Mouse (Mus musculus) kidney, embryonic 14.5 days (tissue): ENCODE data around the gene Pink1. TPM values are rescaled to one million over a fixed set of nuclear protein-coding genes. Genes with fewer than 3 reads are reported as not detected.
A peak's percentile ranks its signal among the peaks of the same experiment; 100 is the strongest.

Source experiments
- ATAC-seq: fragments of 200-750 bp; cut with Nextera tagmentation; 2 replicates; pipeline ENCODE4 v1.8.0; 2017; ENCODE audit warnings: moderate number of reproducible peaks, mild to moderate bottlenecking, moderate TSS enrichment, moderate library complexity; ENCODE audit not compliant: low FRiP score, low TSS enrichment
- H3K27ac ChIP-seq: fragments of 300-500 bp; sonication (generic); 2 replicates; pipeline ENCODE4 v1.5.1; 2014; ENCODE audit warnings: low read depth, mild to moderate bottlenecking, low read length, moderate library complexity, mixed read lengths
- H3K27me3 ChIP-seq: fragments of 300-500 bp; sonication (generic); 2 replicates; pipeline ENCODE4 v1.6.1; 2014; ENCODE audit warnings: mild to moderate bottlenecking, low read length; ENCODE audit not compliant: control insufficient read depth, insufficient read depth
- H3K36me3 ChIP-seq: fragments of 300-500 bp; sonication (generic); 2 replicates; pipeline ENCODE4 v1.6.1; 2014; ENCODE audit warnings: low read length, mixed read lengths; ENCODE audit not compliant: control insufficient read depth, insufficient read depth
- H3K4me1 ChIP-seq: fragments of 300-500 bp; sonication (generic); 2 replicates; pipeline ENCODE4 v1.6.1; 2014; ENCODE audit warnings: low read length, mixed read lengths; ENCODE audit not compliant: control insufficient read depth, insufficient read depth
- H3K4me2 ChIP-seq: fragments of 300-500 bp; sonication (generic); replicated peaks from 2 replicates; pipeline ENCODE4 v1.6.1; 2014; ENCODE audit warnings: low read depth, mild to moderate bottlenecking, low read length
- H3K4me3 ChIP-seq: fragments of 300-500 bp; sonication (generic); 2 replicates; pipeline ENCODE4 v1.5.1; 2014; ENCODE audit warnings: mild to moderate bottlenecking, low read length
- H3K9ac ChIP-seq: fragments of 300-500 bp; sonication (generic); 2 replicates; pipeline ENCODE4 v1.6.1; 2014; ENCODE audit warnings: low read depth, mild to moderate bottlenecking, low read length, moderate library complexity
- H3K9me3 ChIP-seq: fragments of 300-500 bp; sonication (generic); 2 replicates; pipeline ENCODE4 v1.6.1; 2016; ENCODE audit warnings: low read length; ENCODE audit not compliant: control insufficient read depth
- WGBS: fragments of 180-500 bp; shearing (Covaris S2); extraction: QIAGEN DNeasy Blood & Tissue Kit; methylation state at CpG from one replicate; pipeline ENCODE4 v1.1.7; 2014; 5-methylcytosine and 5-hydroxymethylcytosine counted together
- polyA plus RNA-seq: library from polyadenylated mRNA; unstranded; fragments of >200 nt; fragmentation: Nextera tagmentation; extraction: Ambion mirVana; gene quantifications from 2 replicates; pipeline ENCODE4 v1.2.1, GENCODE M21; 2014

Gene Pink1
- polyA plus RNA-seq, 1 experiment from 2014 or later, result 25.7 TPM

GRCm38 (mm10) chr4:138323753-138324152, 2.4 kb downstream of the Pink1 start:
- Histone ChIP-seq H3K4me2 (no peak overlapping the region), H3K27ac (no peak overlapping the region), H3K9me3 (no peaks in the 10 kb centered on the region), H3K27me3 (no peaks in the 10 kb centered on the region), H3K4me1 (0 out of 2 replicates have a peak, but pooled peaks cover 4% of the 10 kb centered on the region), H3K4me3 (no peak overlapping the region), H3K36me3 (peaks cover 3% of the 10 kb centered on the region; the same call in 1 of the 2 replicates), H3K9ac (no peak overlapping the region)
- WGBS, result 84% methylated on average over 4 of the region's 4 CpGs
- no peak for ATAC-seq

GRCm38 (mm10) chr4:138322692-138323091, 3.4 kb downstream of the Pink1 start:
- 0 out of 2 replicates have a peak, but pooled peaks cover 4% of the 10 kb centered on the region for H3K4me1 ChIP-seq
- 82% methylated on average over 4 of the region's 4 CpGs for WGBS
- H3K4me2 ChIP-seq, result no peak overlapping the region
- no peaks in the 10 kb centered on the region for H3K9me3 ChIP-seq
- H3K27ac ChIP-seq, result no peak overlapping the region
- H3K36me3 ChIP-seq, result peaks cover 3% of the 10 kb centered on the region; the same call in 1 of the 2 replicates
- no peak for ATAC-seq
- H3K4me3 ChIP-seq, result no peak overlapping the region
- no peaks in the 10 kb centered on the region for H3K27me3 ChIP-seq
- no peak overlapping the region for H3K9ac ChIP-seq

- Histone ChIP-seq H3K4me1 (0 out of 2 replicates have a peak, but pooled peaks cover 2% of the 10 kb centered on the region), H3K36me3 (peaks cover 5% of the 10 kb centered on the region; the same call in 1 of the 2 replicates), H3K9ac (no peak overlapping the region), H3K27me3 (no peaks in the 10 kb centered on the region), H3K4me2 (no peak overlapping the region), H3K9me3 (no peaks in the 10 kb centered on the region), H3K4me3 (no peak overlapping the region), H3K27ac (no peak overlapping the region)
- WGBS, result 79% methylated on average over 7 of the region's 7 CpGs
- ATAC-seq, result no peak
Observed at GRCm38 (mm10) chr4:138321488-138321887, 4.6 kb downstream of the Pink1 start.

GRCm38 (mm10) chr4:138320711-138321110, 5.4 kb downstream of the Pink1 start:
- H3K9me3 ChIP-seq, result no peaks in the 10 kb centered on the region
- 78% methylated on average over 11 of the region's 11 CpGs for WGBS
- H3K4me1 ChIP-seq, result no peaks in the 10 kb centered on the region
- H3K27ac ChIP-seq, result no peak overlapping the region
- H3K4me3 ChIP-seq, result no peak overlapping the region
- ATAC-seq, result no peak
- H3K9ac ChIP-seq, result no peak overlapping the region
- H3K36me3 ChIP-seq, result peaks cover 5% of the 10 kb centered on the region; the same call in 1 of the 2 replicates
- H3K4me2 ChIP-seq, result no peak overlapping the region
- H3K27me3 ChIP-seq, result no peaks in the 10 kb centered on the region

GRCm38 (mm10) chr4:138319508-138319907, 6.6 kb downstream of the Pink1 start:
- no peaks in the 10 kb centered on the region for H3K4me1 ChIP-seq
- no peaks in the 10 kb centered on the region for H3K27me3 ChIP-seq
- no peaks in the 10 kb centered on the region for H3K9me3 ChIP-seq
- H3K36me3 ChIP-seq, result peaks cover 12% of the 10 kb centered on the region; the same call in 1 of the 2 replicates
- H3K4me3 ChIP-seq, result no peak overlapping the region
- no peak overlapping the region for H3K4me2 ChIP-seq
- ATAC-seq, result 0 out of 2 replicates have a peak, but pooled peaks have one; percentile 8
- H3K27ac ChIP-seq, result no peak overlapping the region
- WGBS, result 36% methylated on average over 10 of the region's 10 CpGs
- no peak overlapping the region for H3K9ac ChIP-seq

GRCm38 (mm10) chr4:138318509-138319266, 7.4 kb downstream of the Pink1 start:
- Histone ChIP-seq H3K9ac (no peak overlapping the region), H3K27ac (no peak overlapping the region), H3K36me3 (peaks cover 20% of the 10 kb centered on the region; the same call in 1 of the 2 replicates), H3K9me3 (no peaks in the 10 kb centered on the region), H3K4me2 (no peak overlapping the region), H3K4me1 (no peaks in the 10 kb centered on the region), H3K27me3 (no peaks in the 10 kb centered on the region), H3K4me3 (no peak overlapping the region)
- ATAC-seq, result peak; percentile 55
- 62% methylated on average over 6 of the region's 6 CpGs for WGBS

GRCm38 (mm10) chr4:138316369-138316768, 9.7 kb downstream of the Pink1 start:
- ATAC-seq, result no peak
- Histone ChIP-seq H3K27ac (no peak overlapping the region), H3K27me3 (no peaks in the 10 kb centered on the region), H3K4me3 (no peak overlapping the region), H3K36me3 (peaks cover 43% of the 10 kb centered on the region), H3K4me1 (no peaks in the 10 kb centered on the region), H3K9me3 (no peaks in the 10 kb centered on the region), H3K9ac (no peak overlapping the region), H3K4me2 (no peak overlapping the region)
- WGBS, result 92% methylated on average over 6 of the region's 6 CpGs

GRCm38 (mm10) chr4:138315781-138316180, 10.3 kb downstream of the Pink1 start:
- Histone ChIP-seq H3K9ac (no peak overlapping the region), H3K27ac (no peak overlapping the region), H3K36me3 (peaks cover 49% of the 10 kb centered on the region), H3K4me3 (no peak overlapping the region), H3K9me3 (no peaks in the 10 kb centered on the region), H3K4me1 (no peaks in the 10 kb centered on the region), H3K4me2 (no peak overlapping the region), H3K27me3 (no peaks in the 10 kb centered on the region)
- 75% methylated on average over 9 of the region's 9 CpGs for WGBS
- ATAC-seq, result no peak

GRCm38 (mm10) chr4:138313795-138314194, 12.3 kb downstream of the Pink1 start:
- WGBS, result 84% methylated on average over 4 of the region's 4 CpGs

More at GRCm38 (mm10) chr4:138313795-138314194, 12.3 kb downstream of the Pink1 start:
- no peaks in the 10 kb centered on the region for H3K9me3 ChIP-seq
- no peak overlapping the region for H3K4me2 ChIP-seq
- no peaks in the 10 kb centered on the region for H3K27me3 ChIP-seq
- no peaks in the 10 kb centered on the region for H3K4me1 ChIP-seq
- peaks cover 63% of the 10 kb centered on the region for H3K36me3 ChIP-seq
- ATAC-seq, result no peak
- H3K27ac ChIP-seq, result no peak overlapping the region
- H3K9ac ChIP-seq, result no peak overlapping the region
- no peak overlapping the region for H3K4me3 ChIP-seq
